Mouse (Mus musculus) adrenal gland, adult 8-10 months (tissue): ENCODE results near the gene Map3k11. TPM values are rescaled to one million over a fixed set of nuclear protein-coding genes. Genes with fewer than 3 reads are reported as not detected.

Experiments used
- DNase-seq: peaks from one replicate; pipeline ENCODE4 v3.0.0; 2022
- total RNA-seq, 4 experiments: library from RNA; stranded (reverse); gene quantifications; 2 replicates each; pipeline ENCODE4 v1.2.4; 2022

Gene Map3k11
- 10 to 100 TPM; 40.8 to 53.6 (median 46.3) TPM for total RNA-seq

- DNase-seq, result peak; percentile 98
Measured at GRCm38 (mm10) chr19:5688200-5689087, at the start of gene Map3k11, which contains the start of gene Pcnx3. Gene Map3k11 (plus strand): TSS chr19:5688742. Gene Pcnx3 (minus strand): TSS chr19:5688908.

DNA sequence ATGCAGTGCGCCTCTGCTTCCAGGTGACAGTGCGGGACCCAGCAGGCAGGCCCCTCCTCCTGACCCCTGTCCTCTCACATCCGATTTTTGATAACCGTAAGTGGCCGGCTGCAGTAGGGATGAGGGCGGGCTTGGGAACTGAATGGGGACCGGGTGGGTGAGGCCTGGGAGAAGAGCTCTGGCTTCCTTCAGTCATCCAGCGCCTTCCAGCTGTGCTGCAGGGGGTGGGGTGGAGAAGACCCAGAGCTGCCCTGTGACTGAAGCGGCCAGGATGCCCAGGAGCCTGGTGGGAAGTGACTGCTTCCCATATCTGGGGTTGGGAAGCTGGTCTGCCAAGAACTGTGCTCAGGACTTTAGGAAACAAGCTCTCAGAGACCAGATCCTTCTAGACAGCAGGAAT lies 48.2 kb upstream of the Map3k11 start:
- no peak for DNase-seq

DNA sequence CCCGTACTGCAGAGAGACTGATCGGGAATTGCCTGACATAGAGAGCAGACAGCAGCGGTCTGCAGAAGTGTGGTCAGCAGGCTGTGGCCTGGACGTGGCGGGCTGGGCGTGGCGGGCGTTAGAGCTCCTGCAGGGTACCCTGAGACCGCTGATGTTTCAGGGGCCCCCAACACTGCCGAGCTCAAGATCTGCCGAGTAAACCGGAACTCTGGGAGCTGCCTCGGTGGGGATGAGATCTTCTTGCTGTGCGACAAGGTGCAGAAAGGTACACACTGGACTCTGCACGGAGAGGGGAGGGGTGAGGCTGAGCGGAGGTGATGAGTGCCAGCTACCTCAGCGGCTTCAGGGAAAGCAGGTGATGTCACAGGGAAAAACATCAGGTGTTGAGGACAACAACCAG lies 47.5 kb upstream of the Map3k11 start:
- no peak for DNase-seq

GRCm38 (mm10) chr19:5641641-5642040 lies 46.9 kb upstream of the Map3k11 start:
- DNase-seq, result no peak

- no peak for DNase-seq
Measured at GRCm38 (mm10) chr19:5645280-5645679, 43.3 kb upstream of the Map3k11 start.

DNA sequence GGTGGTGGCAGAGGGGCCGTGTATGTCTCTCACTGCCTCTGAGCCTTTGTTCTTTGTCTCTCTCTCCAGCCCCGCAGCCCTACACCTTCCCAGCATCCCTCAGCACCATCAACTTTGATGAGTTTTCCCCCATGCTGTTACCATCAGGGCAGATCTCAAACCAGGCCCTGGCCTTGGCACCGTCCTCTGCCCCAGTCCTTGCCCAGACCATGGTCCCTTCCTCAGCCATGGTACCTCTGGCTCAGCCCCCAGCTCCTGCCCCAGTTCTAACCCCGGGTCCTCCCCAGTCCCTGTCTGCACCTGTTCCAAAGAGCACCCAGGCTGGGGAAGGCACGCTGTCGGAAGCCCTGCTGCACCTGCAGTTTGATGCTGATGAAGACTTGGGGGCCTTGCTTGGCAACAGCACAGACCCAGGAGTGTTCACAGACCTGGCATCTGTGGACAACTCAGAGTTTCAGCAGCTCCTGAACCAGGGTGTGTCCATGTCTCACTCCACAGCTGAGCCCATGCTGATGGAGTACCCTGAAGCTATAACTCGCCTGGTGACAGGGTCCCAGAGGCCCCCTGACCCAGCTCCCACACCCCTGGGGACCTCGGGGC lies 41.7 kb upstream of the Map3k11 start:
- no peak for DNase-seq

GRCm38 (mm10) chr19:5647791-5648190 lies 40.8 kb upstream of the Map3k11 start:
- no peak for DNase-seq

DNA sequence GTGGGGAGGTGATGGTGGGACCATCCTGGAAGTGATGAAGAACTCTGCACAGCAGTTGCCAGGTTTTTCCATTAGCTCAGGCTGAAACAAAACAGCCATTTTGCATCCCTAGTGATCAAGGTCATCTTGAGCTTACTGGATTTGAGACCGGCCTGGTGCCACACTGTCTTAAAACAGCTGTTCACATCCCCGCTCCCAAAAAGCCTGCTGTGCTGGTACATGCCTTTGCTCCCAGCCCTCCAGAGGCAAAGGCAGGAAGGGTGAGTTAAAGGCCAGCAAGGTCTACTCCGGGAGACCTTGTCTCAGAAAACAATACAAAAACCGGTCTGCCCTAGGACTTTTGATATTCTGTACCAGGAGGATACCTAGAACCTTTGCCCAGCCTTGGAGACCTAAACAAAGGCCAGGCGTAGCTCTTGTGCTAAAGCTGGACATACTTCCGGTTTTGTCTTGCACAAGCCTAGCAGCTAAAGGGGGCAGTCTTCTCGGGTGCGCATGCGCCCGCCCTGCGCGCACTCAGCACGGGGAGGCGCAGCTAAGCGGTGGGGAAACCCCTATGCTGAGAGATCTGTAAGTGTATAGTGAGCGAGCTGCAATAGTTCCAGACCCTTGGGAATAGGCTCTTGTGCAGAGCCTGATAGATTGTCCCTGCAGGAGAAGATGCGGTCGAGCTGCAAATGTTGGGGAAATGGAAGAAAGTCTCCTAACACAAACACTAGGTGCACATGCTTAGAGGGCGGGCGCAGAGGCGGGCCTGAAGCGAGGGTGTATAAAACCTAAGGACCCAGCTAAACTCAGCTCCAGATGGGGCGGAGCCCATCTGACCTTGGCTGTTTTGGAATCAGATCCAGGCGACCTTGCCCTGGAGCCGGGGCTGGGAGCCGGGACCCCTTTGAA lies 39.9 kb upstream of the Map3k11 start:
- peak; percentile 85 for DNase-seq

DNA sequence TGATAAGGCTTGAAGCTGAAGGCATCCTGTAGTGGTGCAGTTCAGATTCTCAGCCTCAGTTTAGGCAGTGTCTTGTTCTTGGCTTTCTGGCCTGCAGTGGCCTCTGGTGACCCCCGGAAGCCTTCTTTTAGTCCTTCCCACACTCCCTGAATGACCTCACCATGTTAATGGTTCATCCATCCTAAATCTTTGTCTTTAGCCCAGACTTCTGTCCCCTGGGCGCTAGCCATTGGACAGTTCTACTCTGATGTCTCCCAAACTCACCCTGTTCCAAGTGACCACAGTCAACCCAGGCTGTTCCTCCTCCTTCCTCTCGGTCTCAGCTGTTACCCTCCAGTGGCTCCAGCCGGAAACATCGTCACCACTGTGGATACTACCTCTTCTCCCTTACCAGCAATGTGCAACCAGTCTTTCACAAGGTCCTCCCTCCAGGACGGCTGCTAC lies 39.2 kb upstream of the Map3k11 start:
- DNase-seq, result no peak

DNA sequence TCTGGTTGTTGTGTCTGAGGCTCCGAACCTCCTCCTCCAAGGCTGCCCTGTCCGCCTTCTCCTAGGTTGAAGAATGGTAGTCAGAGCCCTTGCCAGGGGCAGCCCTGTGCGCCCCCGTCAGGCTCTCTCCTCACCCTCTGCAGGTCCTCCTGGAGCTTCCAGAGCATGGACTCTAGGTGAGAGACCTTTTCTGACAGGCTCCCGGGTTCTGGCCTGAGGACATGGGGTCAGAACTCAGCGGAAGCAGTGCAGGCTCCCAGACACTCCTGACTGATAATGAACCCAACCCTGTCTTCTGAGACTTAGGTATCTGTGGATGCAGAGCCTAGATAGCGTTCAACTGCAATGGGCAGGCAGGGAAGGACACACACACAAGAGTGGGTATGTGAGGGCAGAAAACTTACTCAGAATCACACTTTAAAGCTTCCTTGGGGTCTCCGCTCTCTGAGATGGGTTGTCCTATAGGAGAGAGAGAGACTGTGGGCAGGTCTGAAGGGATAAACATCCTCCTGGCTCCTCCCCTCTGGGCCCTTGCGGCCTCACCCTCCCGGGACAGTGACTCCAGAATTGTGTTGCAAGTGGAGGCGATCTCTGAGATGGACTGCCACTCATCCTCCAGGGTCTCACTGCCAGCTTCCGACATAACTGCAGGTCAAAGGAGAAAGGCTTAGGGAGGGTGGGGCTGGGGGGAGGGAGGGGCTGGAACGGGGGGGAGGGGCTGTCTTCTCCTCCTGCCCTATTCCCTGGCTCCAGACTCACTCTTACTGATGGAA lies 36.9 kb upstream of the Map3k11 start:
- no peak for DNase-seq

DNA sequence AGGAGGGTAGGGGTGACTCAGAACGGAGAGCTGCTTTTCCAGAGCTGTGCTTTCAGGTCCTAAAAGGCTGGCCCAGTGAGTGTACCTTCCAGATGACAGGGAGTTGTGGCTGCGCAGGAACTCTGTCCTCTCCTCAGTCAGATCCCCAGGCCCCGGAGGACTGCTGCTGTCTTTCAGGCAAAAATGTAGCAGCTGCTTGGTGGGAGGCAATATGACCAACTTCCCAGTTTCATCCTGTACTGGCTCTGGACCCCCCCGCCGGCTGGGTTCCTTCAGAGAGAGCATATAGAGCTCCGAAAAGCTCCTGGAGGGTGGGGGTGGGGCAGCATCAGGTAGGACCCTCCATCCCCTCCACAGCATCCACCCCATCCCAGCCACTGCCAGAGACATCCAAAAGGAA lies 36.0 kb upstream of the Map3k11 start:
- no peak for DNase-seq

- no peak for DNase-seq
Measured at GRCm38 (mm10) chr19:5653969-5654719, 34.4 kb upstream of the Map3k11 start.

DNA sequence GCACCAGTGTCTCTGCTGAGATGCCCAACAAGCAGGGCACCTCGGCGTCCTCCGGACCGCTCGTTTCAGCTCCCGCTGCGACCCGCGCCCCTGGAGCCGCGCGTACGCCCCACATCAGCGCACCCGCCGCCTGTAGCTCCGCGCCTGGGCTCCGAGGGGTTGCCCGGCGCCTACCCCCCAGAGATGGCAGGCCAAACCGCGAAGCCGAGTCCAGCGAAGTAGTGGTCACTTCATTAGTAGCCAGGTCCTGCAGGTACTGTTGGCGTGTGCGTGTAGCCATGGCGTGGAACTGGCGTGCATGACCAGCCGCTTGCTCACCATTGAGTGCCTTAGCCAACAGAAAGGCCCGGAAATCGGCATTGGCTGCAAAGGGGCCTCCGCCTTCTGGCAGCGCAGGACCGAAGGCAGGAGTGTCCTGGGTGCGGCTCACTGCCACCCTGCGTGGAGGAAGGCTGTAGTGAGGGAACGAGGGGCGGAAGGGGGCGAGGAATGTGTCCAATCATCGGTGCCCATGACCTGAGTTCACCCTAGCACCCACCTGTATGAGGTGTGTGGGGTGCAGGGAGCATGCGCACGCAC lies 33.7 kb upstream of the Map3k11 start:
- DNase-seq, result no peak

- DNase-seq, result no peak
Measured at GRCm38 (mm10) chr19:5660942-5661751, 27.4 kb upstream of the Map3k11 start.

GRCm38 (mm10) chr19:5662310-5662709 lies 26.2 kb upstream of the Map3k11 start:
- no peak for DNase-seq

GRCm38 (mm10) chr19:5662981-5663913 lies 25.3 kb upstream of the Map3k11 start, which contains the start of gene Sipa1:
Gene Sipa1 (minus strand): TSS chr19:5663707.
- DNase-seq, result peak; percentile 93

GRCm38 (mm10) chr19:5664669-5665257 lies 23.8 kb upstream of the Map3k11 start:
- no peak for DNase-seq

- DNase-seq, result no peak
Measured at GRCm38 (mm10) chr19:5665465-5665864, 23.1 kb upstream of the Map3k11 start.
